Mouse (Mus musculus): ENCODE measurements at regions not wholly inside any gene's neighbourhood (a gene's known extent, or its start where the extent isn't known, plus 50 kb on each side); places are given as distances from the start of the nearest gene placed in this dataset.
"Not testable (repeated sequence)": the region's sequence is repeated elsewhere in the genome, so short reads cannot be mapped to it uniquely, and the experiment has no call there.

- CTCF ChIA-PET = no interaction called here
Measured at GRCm38 (mm10) chr1:35200656-35201055, 350.9 kb downstream of the Plekhb2 start.

- CTCF ChIA-PET = no interaction called here
Measured at GRCm38 (mm10) chr1:35201083-35201879, 351.5 kb downstream of the Plekhb2 start.

- CTCF ChIA-PET = no interaction called here
Measured at GRCm38 (mm10) chr1:35201880-35202220, 352.1 kb downstream of the Plekhb2 start.

- CTCF ChIA-PET = interaction anchor here (0.6 kb wide), 1 partner anchor 21 kb away, joined by 3 read pairs; no protein-coding TSS in a partner anchor
Measured at GRCm38 (mm10) chr1:35202551-35202950, 352.8 kb downstream of the Plekhb2 start.

GRCm38 (mm10) chr1:35206834-35207529 lies 357.2 kb downstream of the Plekhb2 start:
- CTCF ChIA-PET = no interaction called here

GRCm38 (mm10) chr1:35212111-35212891 lies 362.5 kb downstream of the Plekhb2 start:
- CTCF ChIA-PET = no interaction called here

- CTCF ChIA-PET = no interaction called here
Measured at GRCm38 (mm10) chr1:35213875-35214274, 364.1 kb downstream of the Plekhb2 start.

GRCm38 (mm10) chr1:35216411-35216810 lies 366.6 kb downstream of the Plekhb2 start:
- CTCF ChIA-PET = no interaction called here

- CTCF ChIA-PET = not testable (repeated sequence)
Measured at GRCm38 (mm10) chr1:35220215-35220614, 370.4 kb downstream of the Plekhb2 start.

- CTCF ChIA-PET = no interaction called here
Measured at GRCm38 (mm10) chr1:35220751-35221150, 371.0 kb downstream of the Plekhb2 start.

- CTCF ChIA-PET = no interaction called here
Measured at GRCm38 (mm10) chr1:35232592-35232991, 382.8 kb downstream of the Plekhb2 start.

GRCm38 (mm10) chr1:35238139-35238538 lies 388.4 kb downstream of the Plekhb2 start:
- CTCF ChIA-PET = no interaction called here

- CTCF ChIA-PET = no interaction called here
Measured at GRCm38 (mm10) chr1:35242849-35243248, 393.1 kb downstream of the Plekhb2 start.

- CTCF ChIA-PET = no interaction called here
Measured at GRCm38 (mm10) chr1:35243339-35243738, 393.6 kb downstream of the Plekhb2 start.

GRCm38 (mm10) chr1:35265125-35265524 lies 415.3 kb downstream of the Plekhb2 start:
- CTCF ChIA-PET = no interaction called here

- CTCF ChIA-PET = no interaction called here
Measured at GRCm38 (mm10) chr1:35266626-35267025, 416.9 kb downstream of the Plekhb2 start.

GRCm38 (mm10) chr1:35267883-35268282 lies 418.1 kb downstream of the Plekhb2 start:
- CTCF ChIA-PET = no interaction called here

- CTCF ChIA-PET = no interaction called here
Measured at GRCm38 (mm10) chr1:35274978-35275377, 425.2 kb downstream of the Plekhb2 start.

All from spleen, embryonic (tissue).